Comparison of ENCODE assay signal across 11 mouse cellular contexts in genomic region chr6:108233070-108233469, GRCm38 (mm10). TPM values are rescaled to one million over a fixed set of nuclear protein-coding genes. Genes with fewer than 3 reads are reported as not detected.
DNase-seq lines count a peak whose midpoint lies in the region; ATAC-seq lines count a peak whose summit lies in the region.
"Had no signal": no experiment of that assay in that cellular context is flagged by ENCODE, and none has a peak within 500 bp of the region (broad histone marks: within the 10 kb centered on the region; RNA-seq: fewer than 3 reads in every experiment).

No protein-coding gene starts in this region.

- no peak overlapping the region for H3K4me2 ChIP-seq in intestine, embryonic 16.5 days (ENCODE audit: low read depth, low read length)
- H3K4me2 ChIP-seq in forebrain, embryonic 15.5 days (replicated peaks), result no peak overlapping the region

- no peaks in the 10 kb centered on the region for H3K36me3 ChIP-seq in intestine, embryonic 16.5 days (ENCODE audit: control insufficient read depth, insufficient read depth, low read length)
- no peaks in the 10 kb centered on the region for H3K36me3 ChIP-seq in forebrain, embryonic 15.5 days

- H3K4me1 ChIP-seq in intestine, embryonic 16.5 days (ENCODE audit: control insufficient read depth, insufficient read depth, low read length), result peaks cover 13% of the 10 kb centered on the region
- peaks cover 29% of the 10 kb centered on the region for H3K4me1 ChIP-seq in forebrain, embryonic 15.5 days

- no peaks in the 10 kb centered on the region for H3K27me3 ChIP-seq in intestine, embryonic 16.5 days (replicated peaks; ENCODE audit: control insufficient read depth, insufficient read depth, low read length)
- H3K27me3 ChIP-seq in forebrain, embryonic 15.5 days, result no peaks in the 10 kb centered on the region

- intact Hi-C loops in gastrocnemius, postnatal 14 days (cut with DNase I; ENCODE audit: low total_unique reads), result no loop called here

- H3K9me3 ChIP-seq in intestine, embryonic 16.5 days (ENCODE audit: control insufficient read depth, low read length), result no peaks in the 10 kb centered on the region
- H3K9me3 ChIP-seq in forebrain, embryonic 15.5 days, result no peaks in the 10 kb centered on the region

- DNase-seq in gastrocnemius, postnatal 14 days, result peak; percentile 18
- no peak for DNase-seq in gastrocnemius, postnatal 4 days (ENCODE audit: low spot score in 2 of 2)
- DNase-seq in urinary bladder, postnatal 25 days (ENCODE audit: low spot score), result peak; percentile 52
- no peak for DNase-seq in urinary bladder, adult 2 months (ENCODE audit: low spot score)
- no peak for DNase-seq in frontal cortex, adult 2 months (ENCODE audit: extremely low spot score in 1 of 2, low spot score in 1 of 2)
- DNase-seq: right cerebral cortex, postnatal 4 days had no signal

- H3K9ac ChIP-seq in intestine, embryonic 16.5 days (ENCODE audit: low read depth, low read length), result no peak overlapping the region
- H3K9ac ChIP-seq in forebrain, embryonic 15.5 days (replicated peaks), result no peak overlapping the region

- WGBS in intestine, embryonic 16.5 days, result 42% methylated on average over 6 of the region's 6 CpGs
- WGBS in forebrain, embryonic 15.5 days, result 69% methylated on average over 6 of the region's 6 CpGs

- ATAC-seq in intestine, embryonic 16.5 days, result peak; percentile 10; the same call in 1 of the 2 replicates
- ATAC-seq in megakaryocyte-erythroid progenitor cell, adult 5-6 weeks (replicated peaks; ENCODE audit: low FRiP score, low TSS enrichment, poor library complexity, severe bottlenecking), result peak; percentile 71
- ATAC-seq in forebrain, embryonic 15.5 days (replicated peaks), result no peak
- ATAC-seq: hindbrain, embryonic 16.5 days had no signal

- H3K27ac ChIP-seq in intestine, embryonic 16.5 days (ENCODE audit: low read length), result no peak overlapping the region; the same call in 1 of the 2 replicates
- no peak overlapping the region for H3K27ac ChIP-seq in forebrain, embryonic 15.5 days (replicated peaks)

- no peak overlapping the region for H3K4me3 ChIP-seq in intestine, embryonic 16.5 days (ENCODE audit: low read length)
- H3K4me3 ChIP-seq in forebrain, embryonic 15.5 days, result no peak overlapping the region
- H3K4me3 ChIP-seq: erythroblast, embryonic 14.5 days had no signal

RNA-seq across cellular contexts. Expression of gene Itpr1, which starts 20.2 kb away (rescaled TPM):
- 10 to 100 TPM; 17.0 to 18.8 TPM for total RNA-seq in gastrocnemius, postnatal 14 days (2021)
- 10 to 100 TPM; 34.0 to 35.5 TPM for total RNA-seq in gastrocnemius, postnatal 4 days (2021)
- polyA plus RNA-seq in urinary bladder, adult 2 months (2012; rRNA removed), result 64.6 and 82.8 TPM in 2 replicates
- polyA plus RNA-seq in intestine, embryonic 16.5 days (2015; fragmentation: Nextera tagmentation; extraction: Ambion mirVana), result 5.9 and 6.2 TPM in 2 replicates
- total RNA-seq in megakaryocyte-erythroid progenitor cell, adult 5-6 weeks (2014; fragmentation: Nextera tagmentation), result 24.8 and 25.7 TPM in 2 replicates
- total RNA-seq in megakaryocyte-erythroid progenitor cell, adult 5-6 weeks (2017), result 57.6 and 66.5 TPM in 2 replicates
- polyA plus RNA-seq in frontal cortex, adult 2 months (2012; rRNA removed), result 113 and 128 TPM in 2 replicates
- polyA plus RNA-seq in forebrain, embryonic 15.5 days (2015; fragmentation: Nextera tagmentation; extraction: Ambion mirVana), result 11.0 and 12.6 TPM in 2 replicates

RNA-seq across cellular contexts. Expression of gene Sumf1, which starts 47.7 kb away (rescaled TPM):
- total RNA-seq in gastrocnemius, postnatal 14 days (2021), result 1 to 10 TPM; 9.5 TPM
- 10 to 100 TPM; 16.8 to 19.4 TPM for total RNA-seq in gastrocnemius, postnatal 4 days (2021)
- polyA plus RNA-seq in urinary bladder, adult 2 months (2012; rRNA removed), result 28.7 and 33.3 TPM in 2 replicates
- polyA plus RNA-seq in intestine, embryonic 16.5 days (2015; fragmentation: Nextera tagmentation; extraction: Ambion mirVana), result 21.3 and 22.1 TPM in 2 replicates
- 4.9 and 10.9 TPM in 2 replicates for total RNA-seq in megakaryocyte-erythroid progenitor cell, adult 5-6 weeks (2014; fragmentation: Nextera tagmentation)
- 8.9 and 15.5 TPM in 2 replicates for total RNA-seq in megakaryocyte-erythroid progenitor cell, adult 5-6 weeks (2017)
- 15.9 and 18.7 TPM in 2 replicates for polyA plus RNA-seq in frontal cortex, adult 2 months (2012; rRNA removed)
- polyA plus RNA-seq in forebrain, embryonic 15.5 days (2015; fragmentation: Nextera tagmentation; extraction: Ambion mirVana), result 12.3 and 13.0 TPM in 2 replicates

Comparison
In these comparisons a context has a peak if more than half of its experiments do, and no peak if none do; other contexts are left out.
1. DNase-seq: peak in gastrocnemius, postnatal 14 days (single experiment) and urinary bladder, postnatal 25 days (single experiment); none in gastrocnemius, postnatal 4 days (0 of 2), urinary bladder, adult 2 months (single experiment) and frontal cortex, adult 2 months (0 of 2).